Mouse (Mus musculus) spleen, postnatal 10 days (tissue): Measurements from ENCODE around the gene Ccdc151.

Experiments
- DNase-seq, 2 experiments: peaks; one replicate each; pipeline ENCODE4 v3.0.0; 2021 to 2022; ENCODE audit warnings: low spot score in 2 of 2

Ccdc151 gene

DNA sequence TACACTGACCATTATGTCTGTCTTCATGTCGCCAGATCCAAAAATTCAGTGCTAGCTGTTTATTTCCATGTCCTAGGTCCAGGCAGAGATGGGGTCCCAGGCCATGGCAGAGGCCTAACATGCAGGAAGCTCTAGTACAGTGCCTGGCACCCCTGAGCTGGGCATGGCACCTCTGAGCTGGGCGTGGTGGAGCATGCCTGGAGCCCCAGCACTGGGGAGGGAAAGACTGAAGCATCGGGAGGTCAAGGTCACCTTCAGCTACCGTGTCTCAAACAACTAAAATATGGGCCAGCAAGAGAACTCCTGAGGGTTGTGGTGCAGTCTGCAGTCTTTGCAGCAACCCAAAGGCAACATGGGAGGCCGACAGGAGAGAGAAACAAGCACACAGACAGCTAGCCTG lies 44.1 kb downstream of the Ccdc151 start:
- peak in 1 of 2 experiments; percentile 58 for DNase-seq

DNA sequence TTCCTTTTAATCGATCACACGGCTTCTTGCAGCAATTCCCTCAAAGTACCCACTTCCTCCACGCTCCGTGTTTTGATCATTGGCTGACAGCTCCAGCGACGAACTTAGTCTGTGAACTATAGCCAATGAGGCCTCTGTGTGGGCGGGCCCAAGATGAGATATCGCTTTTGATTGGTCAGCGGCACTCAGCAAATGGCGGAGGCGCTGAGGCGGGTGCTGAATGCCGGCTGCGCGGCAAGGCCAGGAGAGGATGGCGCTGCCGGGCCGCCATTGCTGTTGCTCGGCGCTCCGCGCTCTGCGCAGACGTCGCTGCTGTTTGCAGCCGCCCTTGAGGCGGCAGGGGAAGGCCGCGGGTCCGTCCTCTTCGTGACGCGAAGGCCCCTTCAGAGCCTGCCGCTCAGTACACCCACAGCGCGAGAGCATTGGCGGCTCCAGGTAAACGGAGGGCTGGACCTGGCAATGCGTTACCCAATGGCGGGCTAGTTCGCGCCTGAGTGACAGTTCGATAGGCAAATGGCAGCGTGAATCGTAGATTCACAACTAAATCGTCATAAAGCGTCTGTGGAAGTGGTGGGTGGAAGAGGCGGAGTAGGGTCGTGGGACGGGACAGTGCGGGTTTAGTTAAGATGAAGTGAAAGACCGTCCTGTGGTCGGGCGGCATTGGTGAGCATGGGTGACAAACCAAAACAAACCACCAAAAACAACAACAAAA lies 46.7 kb downstream of the Ccdc151 start, which contains the start of gene Swsap1:
Gene Swsap1 (plus strand): TSS at position 186 of the 712 bp plus-strand sequence.
- peak; percentile 98 to 99 for DNase-seq

DNA sequence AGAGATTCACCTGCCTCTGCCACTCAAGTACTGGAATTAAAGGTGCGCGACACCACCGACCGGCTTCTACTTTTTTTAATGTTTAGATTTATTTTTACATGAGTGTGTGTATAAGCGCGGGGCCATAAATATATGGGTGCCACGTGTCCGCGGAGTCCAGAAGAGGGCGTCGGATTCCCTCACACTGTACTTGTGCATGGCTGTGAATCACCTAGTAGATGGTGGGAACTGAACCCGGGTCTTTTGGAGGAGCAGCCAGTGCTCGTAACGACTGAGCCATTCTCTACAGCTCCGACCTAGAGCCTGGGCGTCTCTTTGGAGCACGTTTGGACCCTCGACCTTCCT lies 47.2 kb downstream of the Ccdc151 start:
- no peak for DNase-seq

DNA sequence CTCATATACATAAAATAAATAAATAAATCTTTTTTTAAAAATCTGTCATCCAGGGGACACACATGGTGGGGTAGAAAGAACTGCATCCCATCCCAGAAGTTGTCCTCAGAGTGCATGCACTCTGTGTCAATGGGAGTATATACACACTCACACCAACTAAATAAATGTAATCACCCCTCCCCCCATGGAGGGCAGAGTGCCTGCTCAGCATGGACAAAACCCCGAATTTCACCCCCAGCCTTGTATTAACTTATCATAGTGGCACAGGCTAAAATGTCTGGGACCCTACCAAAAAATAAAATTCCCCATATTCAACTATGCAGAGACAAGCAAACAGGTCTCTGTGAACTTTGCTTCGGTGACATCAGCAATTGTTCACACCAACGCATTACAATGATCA lies 47.8 kb downstream of the Ccdc151 start:
- no peak for DNase-seq

DNA sequence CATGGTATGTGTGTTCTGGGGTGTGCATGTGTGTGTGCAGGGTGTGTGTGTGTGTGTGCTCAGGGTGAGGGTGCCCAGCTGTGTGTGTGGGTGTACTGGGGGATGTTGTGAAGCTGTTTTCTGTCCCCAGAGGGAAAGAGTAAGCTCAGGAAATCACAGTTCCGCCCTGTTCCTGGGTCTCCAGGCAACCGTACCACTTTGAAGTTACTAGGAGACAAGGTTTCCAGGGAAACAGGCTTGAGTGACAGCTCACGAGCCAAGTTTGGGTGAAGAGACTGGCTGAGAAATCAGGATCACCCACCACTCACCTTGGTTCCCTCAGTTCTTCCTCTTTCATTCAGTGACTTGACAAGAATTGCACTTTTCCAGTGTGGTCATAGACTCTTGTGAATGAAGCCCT lies 48.8 kb downstream of the Ccdc151 start:
- DNase-seq = no peak

DNA sequence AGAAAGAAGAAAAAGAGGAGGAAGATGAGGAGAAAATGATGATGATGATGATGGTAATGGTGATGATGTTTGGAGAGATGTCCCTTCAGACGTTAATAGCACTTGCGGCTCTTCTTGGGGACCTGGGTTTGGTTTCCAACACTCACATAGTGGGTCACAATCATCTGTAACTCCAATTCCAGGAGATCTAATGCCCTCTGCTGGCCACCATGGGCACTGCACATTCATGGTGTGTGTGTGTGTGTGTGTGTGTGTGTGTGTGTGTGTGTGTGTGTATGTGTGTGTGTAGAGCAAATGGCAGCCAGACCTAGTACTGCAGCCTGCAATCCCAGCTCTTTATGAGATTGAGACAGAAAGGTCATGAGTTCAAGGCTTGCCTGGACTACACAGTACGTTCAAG lies 50.5 kb downstream of the Ccdc151 start:
- DNase-seq = peak in 1 of 2 experiments; percentile 52

DNA sequence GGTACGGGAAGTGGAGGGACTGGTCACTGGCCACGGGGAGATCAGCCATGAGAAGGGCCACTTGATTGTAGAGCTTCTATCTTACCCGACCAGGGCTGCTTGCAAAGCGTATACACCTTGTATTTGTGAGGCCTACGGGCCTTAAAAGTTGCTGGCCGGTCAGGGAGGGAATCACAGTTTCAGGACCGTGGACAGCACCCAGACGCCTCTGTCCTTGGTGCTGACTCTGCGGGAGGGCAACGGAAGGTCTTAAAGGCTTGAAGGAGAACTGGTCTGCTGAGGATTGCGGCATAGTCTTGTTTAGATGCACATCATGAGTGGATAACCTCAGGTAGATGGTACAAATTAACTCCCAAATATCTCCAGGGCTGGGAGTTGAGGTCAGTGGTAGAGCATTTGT lies 52.1 kb downstream of the Ccdc151 start:
- peak; percentile 83 to 85 for DNase-seq

DNA sequence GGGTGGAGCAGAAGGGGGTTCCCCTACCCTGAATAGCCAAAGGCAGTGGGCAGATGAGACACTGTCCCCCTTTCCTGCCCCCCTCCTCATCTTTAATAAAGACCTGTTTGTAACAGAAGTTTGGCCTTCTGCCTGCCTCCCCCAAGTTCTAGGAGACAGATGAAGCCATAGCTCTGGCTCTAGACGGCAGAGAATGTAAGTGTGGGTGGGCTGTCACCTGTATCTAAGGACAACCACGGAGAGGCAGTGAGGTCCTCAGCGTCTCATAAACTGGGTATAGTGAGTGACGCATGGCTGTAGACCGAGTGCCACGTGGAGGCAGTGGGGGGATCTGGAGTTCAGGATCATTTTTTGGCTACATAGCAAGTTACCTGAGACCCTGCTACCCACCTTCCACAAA lies 53.6 kb downstream of the Ccdc151 start:
- DNase-seq = no peak

DNA sequence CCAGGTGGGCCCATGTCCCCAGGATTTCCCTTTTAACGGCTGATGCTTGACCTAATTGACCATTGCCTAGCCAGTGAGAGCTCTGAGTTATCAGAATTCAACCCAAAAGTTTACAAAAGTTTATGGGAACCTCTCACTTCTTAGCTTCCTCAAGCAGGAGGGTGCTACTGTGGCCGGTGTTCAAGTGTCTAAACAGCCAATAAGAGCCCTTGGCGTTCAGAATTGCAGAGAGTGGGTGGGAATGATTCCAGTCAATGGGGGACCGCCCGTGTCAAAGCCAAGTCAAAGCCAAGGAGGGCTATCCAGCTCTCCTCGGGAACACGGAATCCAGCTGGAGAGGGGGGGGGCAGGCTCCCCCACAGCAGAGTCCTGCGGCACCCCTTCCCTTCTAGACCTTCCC lies 54.3 kb downstream of the Ccdc151 start:
- no peak for DNase-seq

DNA sequence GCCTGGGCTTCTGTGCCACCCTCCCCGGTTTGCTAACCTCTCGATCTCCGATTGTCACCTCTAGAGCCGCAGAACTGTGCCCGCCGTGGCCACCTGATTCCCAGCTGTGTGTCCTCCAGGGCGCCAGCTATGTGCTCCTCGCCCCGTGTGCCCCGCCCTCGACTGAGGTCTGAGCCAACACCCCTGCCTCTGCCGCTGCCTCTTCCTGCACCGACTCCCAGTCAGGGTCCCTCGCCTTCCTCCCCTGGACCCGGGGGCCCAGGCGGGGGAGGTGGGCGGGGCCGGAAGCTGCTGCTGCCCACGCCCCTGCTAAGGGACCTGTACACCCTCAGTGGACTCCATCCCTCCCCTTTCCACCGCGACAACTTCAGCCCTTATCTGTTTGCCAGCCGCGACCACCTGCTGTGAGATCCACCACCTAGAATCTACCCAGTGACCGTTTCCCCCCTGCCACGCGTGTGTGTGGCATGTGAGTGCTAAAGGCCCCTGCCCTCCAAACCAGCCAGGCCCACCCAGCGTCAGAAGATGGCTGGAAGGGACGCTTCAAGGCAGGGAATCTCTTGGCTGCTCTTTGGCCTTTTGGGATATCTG lies 54.8 kb downstream of the Ccdc151 start:
- DNase-seq = no peak

DNA sequence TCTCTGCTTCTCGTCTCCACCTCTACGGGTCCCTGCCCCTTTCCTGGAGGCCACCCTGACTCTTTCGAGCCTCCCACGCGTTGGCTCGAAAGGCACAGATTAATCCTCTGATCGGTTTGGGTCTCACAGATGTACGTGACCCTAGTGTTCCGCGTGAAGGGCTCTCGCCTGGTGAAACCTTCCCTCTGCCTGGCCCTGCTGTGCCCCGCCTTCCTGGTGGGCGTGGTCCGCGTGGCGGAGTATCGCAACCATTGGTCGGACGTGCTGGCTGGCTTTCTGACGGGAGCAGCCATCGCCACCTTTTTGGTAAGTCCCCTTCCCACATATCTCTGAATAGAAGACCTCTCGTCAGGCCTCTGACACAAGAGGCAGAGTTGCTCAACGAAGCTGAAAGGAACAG lies 58.2 kb downstream of the Ccdc151 start:
- no peak for DNase-seq

DNA sequence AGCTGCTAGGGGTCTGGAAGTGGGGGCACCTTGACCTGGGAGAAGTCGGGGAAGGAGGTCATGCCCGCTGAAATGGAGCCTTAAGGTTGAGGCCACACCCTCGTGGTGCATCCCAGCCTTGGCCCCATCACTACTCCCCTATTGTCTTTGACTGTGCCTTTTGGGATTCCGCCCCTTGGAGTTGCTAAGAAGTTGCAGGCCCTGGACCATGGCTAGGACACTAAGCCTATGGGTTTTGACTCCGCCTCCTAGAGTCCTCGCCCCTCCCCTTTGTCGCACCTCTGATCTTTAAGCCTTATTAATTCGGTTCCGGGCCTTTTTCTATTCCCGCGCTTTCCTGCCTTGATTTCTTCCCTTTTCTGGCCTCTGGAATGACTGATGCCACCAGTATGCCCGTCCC lies 58.8 kb downstream of the Ccdc151 start:
- DNase-seq = no peak

DNA sequence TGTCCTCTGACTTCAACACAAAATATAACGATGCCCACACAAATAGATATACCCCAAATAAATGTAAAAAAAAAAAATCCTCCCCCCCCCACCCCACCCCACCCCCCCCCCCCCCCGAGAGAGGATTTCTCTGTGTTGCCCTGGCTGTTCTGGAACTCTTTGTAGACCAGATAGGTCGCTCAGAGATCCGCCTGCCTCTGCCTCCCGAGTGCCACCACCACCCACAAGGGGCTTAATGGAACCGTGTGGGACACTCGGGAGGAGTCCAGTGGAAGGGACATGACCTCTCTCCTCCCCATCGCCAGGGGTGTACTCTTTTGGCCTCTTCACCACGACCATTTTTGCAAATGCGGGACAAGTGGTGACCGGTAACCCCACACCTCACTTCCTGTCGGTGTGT lies 59.4 kb downstream of the Ccdc151 start:
- DNase-seq = no peak
